Mouse (Mus musculus): ENCODE data around the gene Pus1. TPM values are rescaled to one million over a fixed set of nuclear protein-coding genes. Genes with fewer than 3 reads are reported as not detected.
A peak's percentile ranks its signal among the peaks of the same experiment; 100 is the strongest.

Pus1 gene
- polyA plus RNA-seq, 1 experiment from 2014 or later: 27.2 TPM

- Histone ChIP-seq H3K27ac (no peak overlapping the region), H3K27me3 (no peaks in the 10 kb centered on the region), H3K9ac (no peak overlapping the region), H3K4me1 (replicated peaks) (peaks cover 49% of the 10 kb centered on the region), H3K9me3 (replicated peaks) (no peaks in the 10 kb centered on the region), H3K36me3 (peaks cover 12% of the 10 kb centered on the region; the same call in 1 of the 2 replicates), H3K4me2 (no peak overlapping the region), H3K4me3 (no peak overlapping the region)
- 87% methylated on average over 7 of the region's 7 CpGs for WGBS
- ATAC-seq (replicated peaks; ENCODE audit: insufficient number of reproducible peaks, insufficient read depth, low FRiP score, low read depth): no peak
Observed at GRCm38 (mm10) chr5:110804012-110804743, 23.7 kb upstream of the Pus1 start.

GRCm38 (mm10) chr5:110802809-110803208 is 22.4 kb upstream of the Pus1 start:
- H3K4me3 ChIP-seq: no peak overlapping the region
- H3K9me3 ChIP-seq (replicated peaks): no peaks in the 10 kb centered on the region
- H3K9ac ChIP-seq: no peak overlapping the region
- peaks cover 47% of the 10 kb centered on the region for H3K4me1 ChIP-seq (replicated peaks)
- H3K4me2 ChIP-seq: no peak overlapping the region
- no peak overlapping the region for H3K27ac ChIP-seq
- peaks cover 23% of the 10 kb centered on the region for H3K36me3 ChIP-seq
- H3K27me3 ChIP-seq: no peaks in the 10 kb centered on the region
- no peak for ATAC-seq (replicated peaks; ENCODE audit: insufficient number of reproducible peaks, insufficient read depth, low FRiP score, low read depth)

GRCm38 (mm10) chr5:110802186-110802585 is 21.7 kb upstream of the Pus1 start:
- H3K27me3 ChIP-seq: no peaks in the 10 kb centered on the region
- H3K4me2 ChIP-seq: no peak overlapping the region
- H3K9me3 ChIP-seq (replicated peaks): no peaks in the 10 kb centered on the region
- H3K27ac ChIP-seq: no peak overlapping the region
- H3K4me1 ChIP-seq (replicated peaks): peaks cover 44% of the 10 kb centered on the region
- peaks cover 26% of the 10 kb centered on the region for H3K36me3 ChIP-seq
- WGBS: 67% methylated on average over 4 of the region's 4 CpGs
- H3K4me3 ChIP-seq: no peak overlapping the region
- no peak overlapping the region for H3K9ac ChIP-seq
- ATAC-seq (replicated peaks; ENCODE audit: insufficient number of reproducible peaks, insufficient read depth, low FRiP score, low read depth): no peak

GRCm38 (mm10) chr5:110801036-110801624 is 20.7 kb upstream of the Pus1 start:
- peaks cover 34% of the 10 kb centered on the region for H3K36me3 ChIP-seq
- WGBS: 83% methylated on average over 3 of the region's 3 CpGs
- no peaks in the 10 kb centered on the region for H3K9me3 ChIP-seq (replicated peaks)

GRCm38 (mm10) chr5:110797696-110798095 is 17.2 kb upstream of the Pus1 start:
- Histone ChIP-seq H3K4me3 (no peak overlapping the region), H3K27me3 (no peaks in the 10 kb centered on the region), H3K27ac (peak overlapping the region; percentile 31; the same call in 1 of the 2 replicates), H3K4me2 (no peak overlapping the region), H3K9ac (no peak overlapping the region), H3K4me1 (replicated peaks) (peaks cover 30% of the 10 kb centered on the region), H3K36me3 (peaks cover 64% of the 10 kb centered on the region), H3K9me3 (replicated peaks) (no peaks in the 10 kb centered on the region)
- WGBS: 44% methylated on average over 4 of the region's 4 CpGs
- ATAC-seq (replicated peaks; ENCODE audit: insufficient number of reproducible peaks, insufficient read depth, low FRiP score, low read depth): peak; percentile 36; the same call in 1 of the 2 replicates

More at GRCm38 (mm10) chr5:110801036-110801624, 20.7 kb upstream of the Pus1 start:
- Histone ChIP-seq H3K27me3 (no peaks in the 10 kb centered on the region), H3K9ac (no peak overlapping the region), H3K27ac (no peak overlapping the region), H3K4me2 (no peak overlapping the region), H3K4me1 (replicated peaks) (peaks cover 35% of the 10 kb centered on the region), H3K4me3 (no peak overlapping the region)
- ATAC-seq (replicated peaks; ENCODE audit: insufficient number of reproducible peaks, insufficient read depth, low FRiP score, low read depth): no peak

GRCm38 (mm10) chr5:110794363-110794762 is 13.9 kb upstream of the Pus1 start:
- Histone ChIP-seq H3K4me2 (no peak overlapping the region), H3K9ac (no peak overlapping the region), H3K27ac (no peak overlapping the region), H3K9me3 (replicated peaks) (no peaks in the 10 kb centered on the region), H3K27me3 (no peaks in the 10 kb centered on the region), H3K36me3 (peaks cover 89% of the 10 kb centered on the region), H3K4me1 (replicated peaks) (peaks cover 14% of the 10 kb centered on the region), H3K4me3 (no peak overlapping the region)
- no peak for ATAC-seq (replicated peaks; ENCODE audit: insufficient number of reproducible peaks, insufficient read depth, low FRiP score, low read depth)
- 89% methylated on average over 7 of the region's 7 CpGs for WGBS

- H3K4me1 ChIP-seq (replicated peaks): peaks cover 2% of the 10 kb centered on the region; the same call in 1 of the 2 replicates
- whole genome bisulfite sequencing: 56% methylated on average over 5 of the region's 5 CpGs
- no peaks in the 10 kb centered on the region for H3K9me3 ChIP-seq (replicated peaks)
- no peak overlapping the region for H3K4me2 ChIP-seq
- H3K9ac ChIP-seq: no peak overlapping the region
- peaks cover 84% of the 10 kb centered on the region for H3K36me3 ChIP-seq
- H3K27me3 ChIP-seq: no peaks in the 10 kb centered on the region
- H3K27ac ChIP-seq: no peak overlapping the region
- peak; percentile 51; the same call in 1 of the 2 replicates for ATAC-seq (replicated peaks; ENCODE audit: insufficient number of reproducible peaks, insufficient read depth, low FRiP score, low read depth)
- H3K4me3 ChIP-seq: no peak overlapping the region
Observed at GRCm38 (mm10) chr5:110788684-110789083, 8.2 kb upstream of the Pus1 start.

GRCm38 (mm10) chr5:110786081-110786835 is 5.8 kb upstream of the Pus1 start:
- Histone ChIP-seq H3K36me3 (peaks cover 61% of the 10 kb centered on the region), H3K4me2 (no peak overlapping the region), H3K27me3 (no peaks in the 10 kb centered on the region), H3K4me1 (replicated peaks) (peaks cover 2% of the 10 kb centered on the region; the same call in 1 of the 2 replicates), H3K9ac (no peak overlapping the region), H3K27ac (peak overlapping the region; percentile 51), H3K9me3 (replicated peaks) (no peaks in the 10 kb centered on the region), H3K4me3 (no peak overlapping the region)
- WGBS: 73% methylated on average over 11 of the region's 11 CpGs
- ATAC-seq (replicated peaks; ENCODE audit: insufficient number of reproducible peaks, insufficient read depth, low FRiP score, low read depth): no peak

GRCm38 (mm10) chr5:110783150-110783549 is 2.7 kb upstream of the Pus1 start:
- no peaks in the 10 kb centered on the region for H3K9me3 ChIP-seq (replicated peaks)
- H3K4me1 ChIP-seq (replicated peaks): peaks cover 20% of the 10 kb centered on the region
- no peak overlapping the region for H3K9ac ChIP-seq
- peaks cover 30% of the 10 kb centered on the region for H3K36me3 ChIP-seq
- no peak overlapping the region for H3K27ac ChIP-seq
- ATAC-seq (replicated peaks; ENCODE audit: insufficient number of reproducible peaks, insufficient read depth, low FRiP score, low read depth): no peak
- 69% methylated on average over 8 of the region's 8 CpGs for WGBS
- H3K4me2 ChIP-seq: no peak overlapping the region
- no peaks in the 10 kb centered on the region for H3K27me3 ChIP-seq
- H3K4me3 ChIP-seq: no peak overlapping the region

- no peak overlapping the region for H3K9ac ChIP-seq
- H3K27me3 ChIP-seq: no peaks in the 10 kb centered on the region
- H3K9me3 ChIP-seq (replicated peaks): no peaks in the 10 kb centered on the region
- no peak for ATAC-seq (replicated peaks; ENCODE audit: insufficient number of reproducible peaks, insufficient read depth, low FRiP score, low read depth)
- peaks cover 24% of the 10 kb centered on the region; the same call in 1 of the 2 replicates for H3K36me3 ChIP-seq
- no peak overlapping the region for H3K4me3 ChIP-seq
- WGBS: 79% methylated on average over 7 of the region's 7 CpGs
- H3K27ac ChIP-seq: no peak overlapping the region
- H3K4me2 ChIP-seq: no peak overlapping the region
- H3K4me1 ChIP-seq (replicated peaks): peaks cover 20% of the 10 kb centered on the region
Observed at GRCm38 (mm10) chr5:110781529-110782238, 1.2 kb upstream of the Pus1 start.

All from heart, embryonic 15.5 days (tissue).